Mouse (Mus musculus) limb, embryonic 14.5 days (tissue): ENCODE measurements around the gene Adcy4. TPM values are rescaled to one million over a fixed set of nuclear protein-coding genes. Genes with fewer than 3 reads are reported as not detected.

ENCODE experiments used
- ATAC-seq: fragments of 200-750 bp; cut with Nextera tagmentation; 2 replicates; pipeline ENCODE4 v1.8.0; 2017; ENCODE audit warnings: low read depth, moderate number of reproducible peaks, moderate TSS enrichment; ENCODE audit not compliant: low FRiP score
- DNase-seq: peaks from one replicate; pipeline ENCODE4 v3.0.0-alpha.2; 2015; ENCODE audit warnings: low spot score
- H3K27ac ChIP-seq: fragments of 300-500 bp; sonication (generic); replicated peaks from 2 replicates; pipeline ENCODE4 v1.5.1; 2014; ENCODE audit warnings: low read depth, mild to moderate bottlenecking, low read length, moderate library complexity, mixed read lengths
- H3K27me3 ChIP-seq: fragments of 300-500 bp; sonication (generic); 2 replicates; pipeline ENCODE4 v1.6.1; 2014; ENCODE audit warnings: low read length, mixed read lengths; ENCODE audit not compliant: control insufficient read depth, insufficient read depth
- H3K36me3 ChIP-seq: fragments of 300-500 bp; sonication (generic); 2 replicates; pipeline ENCODE4 v1.6.1; 2014; ENCODE audit warnings: mild to moderate bottlenecking, low read length, moderate library complexity, mixed read lengths; ENCODE audit not compliant: control insufficient read depth, insufficient read depth
- H3K4me1 ChIP-seq: fragments of 300-500 bp; sonication (generic); 2 replicates; pipeline ENCODE4 v1.6.1; 2014; ENCODE audit warnings: antibody characterized with exemption, low read length, mixed read lengths; ENCODE audit not compliant: control insufficient read depth, insufficient read depth
- H3K4me2 ChIP-seq: fragments of 300-500 bp; sonication (generic); replicated peaks from 2 replicates; pipeline ENCODE4 v1.6.1; 2014; ENCODE audit warnings: low read depth, mild to moderate bottlenecking, low read length, moderate library complexity; ENCODE audit not compliant: severe bottlenecking
- H3K4me3 ChIP-seq: fragments of 300-500 bp; sonication (generic); replicated peaks from 2 replicates; pipeline ENCODE4 v1.5.1; 2014; ENCODE audit warnings: low read length
- H3K9ac ChIP-seq: fragments of 300-500 bp; sonication (generic); 2 replicates; pipeline ENCODE4 v1.6.1; 2014; ENCODE audit warnings: mild to moderate bottlenecking, low read depth, low read length, moderate library complexity; ENCODE audit not compliant: severe bottlenecking
- H3K9me3 ChIP-seq: fragments of 300-500 bp; sonication (generic); 2 replicates; pipeline ENCODE4 v1.6.1; 2016; ENCODE audit warnings: low read length; ENCODE audit not compliant: control insufficient read depth
- POLR2A ChIP-seq: fragments of 200-500 bp; IDR thresholded peaks from 2 replicates; pipeline ENCODE4 v1.8.0; 2012; ENCODE audit warnings: inconsistent platforms, mild to moderate bottlenecking, moderate library complexity, borderline replicate concordance; ENCODE audit not compliant: insufficient read depth, insufficient read length; ENCODE audit errors: extremely low read depth
- WGBS: fragments of 180-500 bp; shearing (Covaris S2); extraction: QIAGEN DNeasy Blood & Tissue Kit; methylation state at CpG from one replicate; pipeline ENCODE4 v1.1.7; 2014; 5-methylcytosine and 5-hydroxymethylcytosine counted together
- polyA plus RNA-seq, 2 experiments: library from polyadenylated mRNA; depleted of rRNA in 1 of 2; stranded (reverse) in 1 of 2; unstranded in 1 of 2; fragments of >200 nt; fragmentation: Nextera tagmentation in 1 of 2; extraction: Ambion mirVana in 1 of 2; gene quantifications; 2 replicates each; pipeline versions ENCODE4 v1.2.1 to v1.2.3; 2012 to 2014

Gene Adcy4
- polyA plus RNA-seq, 2 experiments = 16.8 to 32.4 TPM

- peak within 1 kb of the TSS; percentile 96 for H3K27ac ChIP-seq
- peak within 1 kb of the TSS; percentile 59 for H3K9ac ChIP-seq
- H3K27me3 ChIP-seq = no peaks in the 10 kb centered on the region
- H3K9me3 ChIP-seq = no peaks in the 10 kb centered on the region
- ATAC-seq = peak; percentile 80
- no peak for TF ChIP-seq POLR2A
- DNase-seq = peak; percentile 94
- H3K4me1 ChIP-seq = peaks cover 17% of the 10 kb centered on the region; the same call in 1 of the 2 replicates
- peak within 1 kb of the TSS; percentile 96 for H3K4me3 ChIP-seq
- WGBS = 3% methylated on average over 32 of the region's 46 CpGs
- peak within 1 kb of the TSS; percentile 94 for H3K4me2 ChIP-seq
- peaks cover 21% of the 10 kb centered on the region for H3K36me3 ChIP-seq
Observed at GRCm38 (mm10) chr14:55822991-55823762, 39.3 kb upstream of the Adcy4 start, which contains the start of gene Nfatc4. Nfatc4 (plus strand) TSS chr14:55823144.

GRCm38 (mm10) chr14:55822435-55822990, 38.6 kb upstream of the Adcy4 start:
- Histone ChIP-seq H3K9me3 (no peaks in the 10 kb centered on the region), H3K36me3 (peaks cover 14% of the 10 kb centered on the region), H3K27ac (peak overlapping the region; percentile 96), H3K27me3 (no peaks in the 10 kb centered on the region), H3K9ac (peak overlapping the region; percentile 59), H3K4me1 (peaks cover 10% of the 10 kb centered on the region; the same call in 1 of the 2 replicates), H3K4me2 (peak overlapping the region; percentile 94), H3K4me3 (peak overlapping the region; percentile 96)
- DNase-seq (peak; percentile 87), ATAC-seq (no peak)
- WGBS = 2% methylated on average over 13 of the region's 13 CpGs
- no peak for TF ChIP-seq POLR2A

DNA sequence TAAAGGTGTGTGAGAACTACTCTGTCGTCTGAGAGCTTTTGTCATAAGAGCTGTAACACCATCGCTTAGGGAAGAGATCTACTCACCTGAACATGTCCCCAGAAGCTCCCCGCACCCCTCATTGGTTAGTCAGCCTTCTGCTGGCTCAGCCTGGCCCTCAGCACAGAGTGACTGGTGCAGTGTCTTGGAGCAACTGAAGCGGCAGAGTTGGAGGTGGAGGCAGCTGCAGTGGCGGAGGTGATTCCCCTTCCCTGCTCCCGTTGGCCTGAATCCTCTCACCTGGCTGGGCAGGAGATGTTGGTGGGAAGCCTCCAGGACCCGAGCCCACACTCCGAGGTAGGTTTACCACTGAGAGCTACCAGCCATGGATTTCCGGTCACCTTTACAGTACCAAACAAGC, 36.7 kb upstream of the Adcy4 start:
- DNase-seq (no peak), ATAC-seq (no peak)
- Histone ChIP-seq H3K9me3 (no peaks in the 10 kb centered on the region), H3K9ac (no peak overlapping the region), H3K4me3 (no peak overlapping the region), H3K4me2 (no peak overlapping the region), H3K4me1 (0 out of 2 replicates have a peak, but pooled peaks cover 3% of the 10 kb centered on the region), H3K27ac (no peak overlapping the region), H3K36me3 (no peaks in the 10 kb centered on the region), H3K27me3 (no peaks in the 10 kb centered on the region)
- WGBS = 89% methylated on average over 8 of the region's 9 CpGs
- TF ChIP-seq POLR2A = no peak

DNA sequence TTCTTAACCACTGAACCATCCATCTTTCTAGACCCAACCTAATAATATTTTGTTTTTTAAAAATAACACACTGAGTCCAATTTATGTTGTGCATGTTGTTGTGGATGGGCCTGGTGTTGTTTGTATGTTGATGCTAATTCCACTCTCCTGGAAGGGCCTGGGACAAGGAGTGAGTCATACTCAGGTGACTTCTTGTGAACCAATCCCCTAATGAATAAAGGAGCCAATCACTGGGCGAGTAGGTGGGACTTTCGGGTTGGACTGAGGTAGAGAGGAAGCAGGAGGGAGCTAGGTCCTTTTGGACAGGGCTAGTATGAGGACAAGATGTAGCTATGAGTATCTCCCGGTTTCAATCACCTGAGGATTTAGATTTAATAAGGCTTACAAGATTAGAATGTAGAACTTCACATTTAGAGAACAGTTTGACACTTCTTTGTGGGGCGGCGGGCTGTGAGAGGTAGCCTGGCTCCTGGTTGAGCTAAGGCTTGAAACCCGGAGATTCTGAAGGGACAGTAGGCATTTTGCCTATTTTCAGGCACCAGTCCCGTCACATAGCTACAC, 36.0 kb upstream of the Adcy4 start:
- H3K4me2 ChIP-seq = no peak overlapping the region
- H3K4me3 ChIP-seq = no peak overlapping the region
- H3K4me1 ChIP-seq = 0 out of 2 replicates have a peak, but pooled peaks cover 3% of the 10 kb centered on the region
- ATAC-seq (no peak), DNase-seq (no peak)
- no peaks in the 10 kb centered on the region for H3K36me3 ChIP-seq
- H3K9ac ChIP-seq = no peak overlapping the region
- H3K27me3 ChIP-seq = no peaks in the 10 kb centered on the region
- TF ChIP-seq POLR2A = no peak
- 74% methylated on average over 7 of the region's 7 CpGs for WGBS
- H3K27ac ChIP-seq = no peak overlapping the region
- no peaks in the 10 kb centered on the region for H3K9me3 ChIP-seq

- H3K9me3 ChIP-seq = no peaks in the 10 kb centered on the region
- H3K36me3 ChIP-seq = no peaks in the 10 kb centered on the region
- DNase-seq = peak; percentile 69
- H3K27me3 ChIP-seq = no peaks in the 10 kb centered on the region
- WGBS = 26% methylated on average over 17 of the region's 17 CpGs
- H3K4me3 ChIP-seq = peak overlapping the region; percentile 41
- TF ChIP-seq POLR2A = no peak
- ATAC-seq = peak; percentile 76
- no peaks in the 10 kb centered on the region for H3K4me1 ChIP-seq
- peak overlapping the region; percentile 44 for H3K9ac ChIP-seq
- peak overlapping the region; percentile 59 for H3K4me2 ChIP-seq
- H3K27ac ChIP-seq = no peak overlapping the region
Observed at GRCm38 (mm10) chr14:55815310-55815751, 31.4 kb upstream of the Adcy4 start.
